ENCODE assay signal across 16 mouse cellular contexts in genomic region chr7:45943280-45943679, GRCm38 (mm10). TPM values are rescaled to one million over a fixed set of nuclear protein-coding genes. Genes with fewer than 3 reads are reported as not detected.
DNase-seq lines count a peak whose midpoint lies in the region; ATAC-seq and TF ChIP-seq lines count a peak whose summit lies in the region.
"Not testable (repeated sequence)": the region's sequence is repeated elsewhere in the genome, so short reads cannot be mapped to it uniquely, and the experiment has no call there.
"Had no signal": no experiment of that assay in that cellular context is flagged by ENCODE, and none has a peak within 500 bp of the region (broad histone marks: within the 10 kb centered on the region; RNA-seq: fewer than 3 reads in every experiment).

No protein-coding gene starts in this region.

- CTCF ChIA-PET in Patski (lab: Charles Lee): interaction anchor here (1.1 to 2.0 kb wide), 2 partner anchors 37 to 70 kb away, joined by 3 to 5 read pairs; partner anchors contain the start of gene Kdelr1

- POLR2A ChIA-PET in Patski (lab: Charles Lee): not testable (repeated sequence)

- not testable (repeated sequence) for H3K4me2 ChIP-seq in heart, postnatal 0 days (ENCODE audit: low read depth, low read length); lung, embryonic 14.5 days

- TF ChIP-seq CTCF in Patski (IDR thresholded peaks at IDR 0.05): peak; percentile 65
- TF ChIP-seq CTCF in heart, postnatal 0 days (IDR thresholded peaks at IDR 0.05; ENCODE audit: low read depth): peak; percentile 38; the same call in 1 of the 2 replicates
- TF ChIP-seq CTCF in layer of hippocampus, adult 2 months (conservative IDR thresholded peaks at IDR 0.05): peak; percentile 76
- peak; percentile 49 for TF ChIP-seq CTCF in lung, embryonic 14.5 days (IDR thresholded peaks at IDR 0.05; ENCODE audit: low read depth)
- TF ChIP-seq CTCF in small intestine, adult 2 months (IDR thresholded peaks at IDR 0.05; ENCODE audit: extremely low read depth, insufficient read length, insufficient replicate concordance, low read depth, low read length): peak; percentile 19; the same call in 1 of the 2 replicates

- H3K27ac ChIP-seq in heart, postnatal 0 days (ENCODE audit: low read depth); layer of hippocampus, adult 2 months; lung, embryonic 14.5 days (ENCODE audit: low read depth); small intestine, adult 2 months (ENCODE audit: insufficient read depth, low read depth, low read length): not testable (repeated sequence)

- WGBS in heart, postnatal 0 days: 75% methylated on average over 1 of the region's 1 CpGs
- WGBS in lung, embryonic 14.5 days: 33% methylated on average over 1 of the region's 1 CpGs
- 56% methylated on average over 1 of the region's 1 CpGs for WGBS in small intestine, adult 2 months

- not testable (repeated sequence) for TF ChIP-seq POLR2A in small intestine, adult 2 months (IDR thresholded peaks at IDR 0.05; ENCODE audit: low read depth, low read length)

- not testable (repeated sequence) for H3K4me3 ChIP-seq in heart, postnatal 0 days (ENCODE audit: low read depth, low read length); layer of hippocampus, adult 2 months; lung, embryonic 14.5 days (ENCODE audit: low read depth, low read length); small intestine, adult 2 months (ENCODE audit: low read depth, low read length)

- peak; percentile 33 for DNase-seq in CD4-positive, CD25-positive, alpha-beta regulatory T cell, adult 2 months (ENCODE audit: low read depth, low spot score)
- DNase-seq in Patski (ENCODE audit: low read depth, low spot score); heart, postnatal 0 days (ENCODE audit: low spot score); layer of hippocampus, adult 2 months (ENCODE audit: low spot score in 2 of 2): not testable (repeated sequence)
- DNase-seq in lung, embryonic 14.5 days: peak; percentile 44

- in situ Hi-C loops in Patski (cut with MboI; ENCODE audit: low pct_unique_long_range_greater_than_20kb): loop anchor here (5.0 kb wide), 1 partner anchor 69 kb away; no protein-coding TSS in a partner anchor

- H3K9ac ChIP-seq in heart, postnatal 0 days (replicated peaks; ENCODE audit: low read depth, low read length); lung, embryonic 14.5 days: not testable (repeated sequence)

- H3K27me3 ChIP-seq in Patski; heart, postnatal 0 days (ENCODE audit: control insufficient read depth, insufficient read depth, low read length); lung, embryonic 14.5 days (ENCODE audit: insufficient read depth, low read length); small intestine, adult 2 months (ENCODE audit: control insufficient read depth, insufficient read depth, low read length): not testable (repeated sequence)

- not testable (repeated sequence) for TF ChIP-seq EP300 in heart, postnatal 0 days (IDR thresholded peaks at IDR 0.05; ENCODE audit: low read depth)

- not testable (repeated sequence) for H3K4me1 ChIP-seq in heart, postnatal 0 days (ENCODE audit: control insufficient read depth, insufficient read depth); lung, embryonic 14.5 days (ENCODE audit: insufficient read depth)
- H3K4me1 ChIP-seq in small intestine, adult 2 months (ENCODE audit: control insufficient read depth, insufficient read depth, insufficient read length, low read length): peaks cover 11% of the 10 kb centered on the region

- ATAC-seq in Patski; heart, postnatal 0 days (ENCODE audit: insufficient read depth, low read depth); lung, embryonic 14.5 days (ENCODE audit: insufficient read depth): not testable (repeated sequence)

- not testable (repeated sequence) for H3K36me3 ChIP-seq in heart, postnatal 0 days (replicated peaks; ENCODE audit: control insufficient read depth, insufficient read depth, low read length); lung, embryonic 14.5 days (ENCODE audit: insufficient read depth); small intestine, adult 2 months (ENCODE audit: control insufficient read depth, insufficient read depth, low read length)

- not testable (repeated sequence) for H3K9me3 ChIP-seq in heart, postnatal 0 days (replicated peaks; ENCODE audit: control insufficient read depth, low read length); lung, embryonic 14.5 days (ENCODE audit: low read depth, low read length)

RNA-seq across cellular contexts. Expression of gene Ccdc114, which starts 19.4 kb away (rescaled TPM):
- 0.64 TPM for polyA plus RNA-seq in Patski (2021)
- 1.2 and 1.7 TPM in 2 replicates for total RNA-seq in heart, postnatal 0 days (2014; rRNA removed; ENCODE audit: low replicate concordance)
- polyA plus RNA-seq in heart, postnatal 0 days (2015; fragmentation: Nextera tagmentation; extraction: Ambion mirVana): 2.2 and 2.9 TPM in 2 replicates
- 1 to 10 TPM; 3.5 to 3.8 TPM for total RNA-seq in layer of hippocampus, adult 2 months (2021)
- polyA plus RNA-seq in lung, embryonic 14.5 days (2014; fragmentation: Nextera tagmentation; extraction: Ambion mirVana): 2.9 and 4.4 TPM in 2 replicates
- 8.0 and 8.9 TPM in 2 replicates for polyA plus RNA-seq in small intestine, adult 2 months (2012; rRNA removed)

RNA-seq across cellular contexts. Expression of gene Emp3, which starts 22.1 kb away (rescaled TPM):
- polyA plus RNA-seq in Patski (2021): 26.7 TPM
- 43.4 and 46.1 TPM in 2 replicates for total RNA-seq in heart, postnatal 0 days (2014; rRNA removed; ENCODE audit: low replicate concordance)
- 73.0 and 75.6 TPM in 2 replicates for polyA plus RNA-seq in heart, postnatal 0 days (2015; fragmentation: Nextera tagmentation; extraction: Ambion mirVana)
- total RNA-seq in layer of hippocampus, adult 2 months (2021): 1 to 10 TPM; 1.5 to 2.3 TPM
- 164 and 174 TPM in 2 replicates for polyA plus RNA-seq in lung, embryonic 14.5 days (2014; fragmentation: Nextera tagmentation; extraction: Ambion mirVana)
- polyA plus RNA-seq in small intestine, adult 2 months (2012; rRNA removed): 49.1 and 49.5 TPM in 2 replicates

RNA-seq across cellular contexts. Expression of gene Tmem143, which starts 46.5 kb away (rescaled TPM):
- polyA plus RNA-seq in Patski (2021): 34.7 TPM
- 94.0 and 124 TPM in 2 replicates for total RNA-seq in heart, postnatal 0 days (2014; rRNA removed; ENCODE audit: low replicate concordance)
- polyA plus RNA-seq in heart, postnatal 0 days (2015; fragmentation: Nextera tagmentation; extraction: Ambion mirVana): 11.7 and 12.0 TPM in 2 replicates
- 10 to 100 TPM; 22.1 to 22.8 TPM for total RNA-seq in layer of hippocampus, adult 2 months (2021)
- 2.7 and 3.5 TPM in 2 replicates for polyA plus RNA-seq in lung, embryonic 14.5 days (2014; fragmentation: Nextera tagmentation; extraction: Ambion mirVana)
- 30.9 and 46.4 TPM in 2 replicates for polyA plus RNA-seq in small intestine, adult 2 months (2012; rRNA removed)

RNA-seq across cellular contexts. Expression of gene Syngr4, which starts 46.8 kb away (rescaled TPM):
- polyA plus RNA-seq in Patski (2021): 0.63 TPM
- total RNA-seq in heart, postnatal 0 days (2014; rRNA removed; ENCODE audit: low replicate concordance): 0.27 TPM in 1 of 2 replicates, not detected in the other
- polyA plus RNA-seq in heart, postnatal 0 days (2015; fragmentation: Nextera tagmentation; extraction: Ambion mirVana): 0.58 and 0.71 TPM in 2 replicates
- total RNA-seq in layer of hippocampus, adult 2 months (2021): not detected
- 1.0 and 1.4 TPM in 2 replicates for polyA plus RNA-seq in lung, embryonic 14.5 days (2014; fragmentation: Nextera tagmentation; extraction: Ambion mirVana)
- 0.41 TPM in 1 of 2 replicates, not detected in the other for polyA plus RNA-seq in small intestine, adult 2 months (2012; rRNA removed)
- total RNA-seq: adrenal gland, adult 2 months; gastrocnemius, postnatal 25 days; heart, adult 18-20 months; heart, postnatal 25 days; layer of hippocampus, adult 18-20 months; layer of hippocampus, postnatal 25 days; left cerebral cortex, postnatal 10 days had no signal
- polyA plus RNA-seq: forebrain, embryonic 16.5 days; macrophage; midbrain, embryonic 16.5 days had no signal

Comparison
In these comparisons a context has a peak if more than half of its experiments do, and no peak if none do; other contexts are left out.
1. CTCF ChIP-seq: peak in every context shown above with its lines; median percentile 76 in layer of hippocampus, adult 2 months; 65 in Patski; 49 in lung, embryonic 14.5 days; 38 in heart, postnatal 0 days; 19 in small intestine, adult 2 months.